Mouse (Mus musculus) olfactory bulb, adult 2 months (tissue): ENCODE measurements around the gene Rasgef1c. TPM values are rescaled to one million over a fixed set of nuclear protein-coding genes. Genes with fewer than 3 reads are reported as not detected.

Experiments
- H3K27ac ChIP-seq: fragments of 200-500 bp; 2 replicates; pipeline ENCODE4 v1.5.1; 2012; ENCODE audit warnings: low read depth, low read length; ENCODE audit not compliant: insufficient read depth
- H3K4me1 ChIP-seq: fragments of 200-500 bp; 2 replicates; pipeline ENCODE4 v1.6.1; 2012; ENCODE audit warnings: low read length; ENCODE audit not compliant: control insufficient read depth, insufficient read depth
- H3K4me3 ChIP-seq: fragments of 200-500 bp; 2 replicates; pipeline ENCODE4 v1.5.1; 2012; ENCODE audit warnings: mild to moderate bottlenecking, low read depth, low read length, moderate library complexity; ENCODE audit not compliant: insufficient read depth
- CTCF ChIP-seq: fragments of 200-500 bp; IDR thresholded peaks from 2 replicates; pipeline ENCODE4 v1.5.1; 2012; ENCODE audit warnings: low read depth, mild to moderate bottlenecking, low read length, moderate library complexity; ENCODE audit not compliant: insufficient read depth
- POLR2A ChIP-seq: fragments of 200-500 bp; IDR thresholded peaks from 2 replicates; pipeline ENCODE4 v1.6.1; 2012; ENCODE audit warnings: mild to moderate bottlenecking, low read depth, low read length, moderate library complexity; ENCODE audit not compliant: insufficient read depth
- WGBS: fragments of 180-500 bp; shearing (Covaris S2); methylation state at CpG from one replicate; pipeline ENCODE4 v1.1.7; 2018; 5-methylcytosine and 5-hydroxymethylcytosine counted together
- polyA plus RNA-seq: library from polyadenylated mRNA; stranded (reverse); fragments of >200 nt; gene quantifications from 2 replicates; pipeline ENCODE4 v1.2.4, GENCODE M21; 2012; ENCODE audit warnings: low replicate concordance; ENCODE audit not compliant: missing spikeins, insufficient read depth, insufficient read length

Rasgef1c gene
- not detected in 2 replicates for polyA plus RNA-seq

GRCm38 (mm10) chr11:49901659-49902458 is at the start of gene Rasgef1c:
Gene Rasgef1c, plus strand, starts transcription at chr11:49901835.
- Histone ChIP-seq H3K4me3 (peak within 1 kb of the TSS; percentile 66), H3K27ac (no peak within 1 kb of the TSS), H3K4me1 (peaks cover 10% of the 10 kb centered on the region)
- WGBS, result 4% methylated on average over 99 of the region's 99 CpGs
- peak; percentile 85 for TF ChIP-seq CTCF
- TF ChIP-seq POLR2A, result 0 out of 2 replicates have a peak, but pooled peaks have one; percentile 34

- TF ChIP-seq POLR2A, result no peak
- no peak for TF ChIP-seq CTCF
- Histone ChIP-seq H3K4me1 (peaks cover 3% of the 10 kb centered on the region; the same call in 1 of the 2 replicates), H3K27ac (no peak overlapping the region), H3K4me3 (no peak overlapping the region)
- 79% methylated on average over 5 of the region's 5 CpGs for WGBS
Observed at GRCm38 (mm10) chr11:49855144-49855543, 46.5 kb upstream of the Rasgef1c start.

GRCm38 (mm10) chr11:49861139-49861538 is 40.5 kb upstream of the Rasgef1c start:
- Histone ChIP-seq H3K4me3 (no peak overlapping the region), H3K27ac (no peak overlapping the region), H3K4me1 (no peaks in the 10 kb centered on the region)
- 95% methylated on average over 4 of the region's 4 CpGs for WGBS
- no peak for TF ChIP-seq POLR2A
- TF ChIP-seq CTCF, result no peak

- TF ChIP-seq POLR2A (no peak), CTCF (no peak)
Observed at GRCm38 (mm10) chr11:49863926-49864325, 37.7 kb upstream of the Rasgef1c start.

GRCm38 (mm10) chr11:49867320-49867719 is 34.3 kb upstream of the Rasgef1c start:
- H3K4me1 ChIP-seq, result peaks cover 2% of the 10 kb centered on the region; the same call in 1 of the 2 replicates
- WGBS, result 23% methylated on average over 5 of the region's 5 CpGs
- H3K4me3 ChIP-seq, result no peak overlapping the region
- no peak overlapping the region for H3K27ac ChIP-seq
- no peak for TF ChIP-seq CTCF
- TF ChIP-seq POLR2A, result no peak

More at GRCm38 (mm10) chr11:49863926-49864325, 37.7 kb upstream of the Rasgef1c start:
- H3K27ac ChIP-seq, result no peak overlapping the region
- H3K4me3 ChIP-seq, result no peak overlapping the region
- H3K4me1 ChIP-seq, result no peaks in the 10 kb centered on the region

GRCm38 (mm10) chr11:49869762-49870161 is 31.9 kb upstream of the Rasgef1c start:
- H3K4me1 ChIP-seq, result peaks cover 2% of the 10 kb centered on the region; the same call in 1 of the 2 replicates
- H3K27ac ChIP-seq, result no peak overlapping the region
- no peak overlapping the region for H3K4me3 ChIP-seq
- TF ChIP-seq CTCF (peak; percentile 33; the same call in 1 of the 2 replicates), POLR2A (no peak)

DNA sequence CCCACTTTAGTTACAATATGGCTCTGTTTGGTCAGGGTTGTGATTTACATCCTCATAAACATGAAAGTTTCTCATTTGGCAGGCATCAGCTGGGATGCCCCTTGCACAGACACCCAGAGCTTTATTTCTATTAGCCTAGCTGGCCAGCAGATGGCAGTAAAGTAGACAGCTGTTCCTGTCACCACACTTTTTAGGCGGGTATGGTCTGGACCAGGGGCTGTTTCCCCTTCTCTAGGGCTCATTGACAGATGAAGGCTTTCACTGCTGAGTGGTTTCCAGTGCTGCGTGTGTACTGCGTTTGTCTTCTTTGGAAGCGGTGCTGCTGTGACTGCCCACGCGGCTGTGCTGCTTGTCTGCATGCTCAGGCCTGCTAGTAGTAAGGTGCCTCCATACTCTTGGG is 29.7 kb upstream of the Rasgef1c start:
- 45% methylated on average over 6 of the region's 6 CpGs for WGBS
- TF ChIP-seq CTCF (peak; percentile 35; the same call in 1 of the 2 replicates), POLR2A (no peak)
- H3K4me3 ChIP-seq, result no peak overlapping the region
- no peak overlapping the region for H3K27ac ChIP-seq
- H3K4me1 ChIP-seq, result peaks cover 6% of the 10 kb centered on the region; the same call in 1 of the 2 replicates

- H3K27ac ChIP-seq, result no peak overlapping the region
- H3K4me1 ChIP-seq, result peaks cover 6% of the 10 kb centered on the region; the same call in 1 of the 2 replicates
- WGBS, result 90% methylated on average over 6 of the region's 6 CpGs
- no peak for TF ChIP-seq POLR2A
- TF ChIP-seq CTCF, result no peak
- H3K4me3 ChIP-seq, result no peak overlapping the region
Observed at GRCm38 (mm10) chr11:49872779-49873178, 28.9 kb upstream of the Rasgef1c start.
